Mouse (Mus musculus) brain, adult 2 months (tissue): ENCODE measurements at regions not wholly inside any gene's neighbourhood (a gene's known extent, or its start where the extent isn't known, plus 50 kb on each side); places are given as distances from the start of the nearest gene placed in this dataset.

ENCODE experiments used
- DNase-seq: peaks from one replicate; pipeline ENCODE4 v3.0.0; 2011; ENCODE audit warnings: low read depth, low spot score

GRCm38 (mm10) chr8:33997676-33998075 lies 113.9 kb downstream of the Gm10131 start:
- peak; percentile 74 for DNase-seq

GRCm38 (mm10) chr8:33992946-33993345 lies 118.6 kb downstream of the Gm10131 start:
- no peak for DNase-seq

- DNase-seq = no peak
Observed at GRCm38 (mm10) chr8:33991917-33992875, 119.3 kb downstream of the Gm10131 start.

GRCm38 (mm10) chr8:33991165-33991916 lies 120.2 kb downstream of the Gm10131 start:
- peak; percentile 16 for DNase-seq

- DNase-seq = no peak
Observed at GRCm38 (mm10) chr8:33990039-33990438, 121.5 kb downstream of the Gm10131 start.

GRCm38 (mm10) chr8:33987755-33988104 lies 123.8 kb downstream of the Gm10131 start:
- no peak for DNase-seq

GRCm38 (mm10) chr8:33987091-33987754 lies 124.3 kb downstream of the Gm10131 start:
- DNase-seq = no peak

- DNase-seq = no peak
Observed at GRCm38 (mm10) chr8:33986657-33987056, 124.9 kb downstream of the Gm10131 start.

- DNase-seq = no peak
Observed at GRCm38 (mm10) chr8:33985430-33985977, 126.0 kb downstream of the Gm10131 start.

GRCm38 (mm10) chr8:33981629-33982028 lies 129.9 kb downstream of the Gm10131 start:
- DNase-seq = peak; percentile 32

- no peak for DNase-seq
Observed at GRCm38 (mm10) chr8:33980999-33981398, 130.5 kb downstream of the Gm10131 start.
